Mouse (Mus musculus): ENCODE data around the gene Prlh. TPM values are rescaled to one million over a fixed set of nuclear protein-coding genes. Genes with fewer than 3 reads are reported as not detected.

Gene Prlh
- polyA plus RNA-seq, 1 experiment, result not detected

DNA sequence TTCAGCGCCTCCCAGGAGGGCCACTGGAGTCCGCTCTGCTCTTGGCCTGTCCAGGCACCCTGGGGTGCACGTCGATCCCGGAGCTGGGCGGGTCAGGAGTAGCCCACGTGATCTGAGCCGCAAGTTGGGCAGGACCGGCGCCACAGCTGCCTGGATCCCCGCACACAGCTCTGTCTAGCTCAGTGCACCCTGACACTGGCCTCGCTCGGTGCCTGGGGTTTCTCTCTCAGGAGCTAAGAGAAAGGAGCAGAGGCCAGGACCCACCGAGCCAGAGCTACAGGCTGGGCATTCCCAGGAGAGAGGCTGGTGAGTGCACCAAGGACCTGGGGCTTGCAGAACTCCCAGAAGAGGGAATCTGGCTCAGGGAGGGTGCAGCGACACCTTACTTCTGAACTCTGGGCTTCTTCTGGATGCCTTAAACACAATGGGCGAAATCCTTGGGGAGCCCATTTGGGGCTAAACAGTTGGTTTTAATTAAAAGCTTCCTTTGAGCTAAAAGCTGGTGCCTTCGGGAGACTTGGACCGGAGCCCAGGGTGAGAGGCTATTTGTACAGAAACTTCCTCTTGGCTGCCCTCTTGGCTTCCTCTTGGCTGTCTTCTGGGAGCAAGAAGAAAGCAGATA lies 37.8 kb upstream of the Prlh start, which contains the start of gene Mlph:
TSS of gene Mlph (plus strand) at position 138 of the 622 bp plus-strand sequence.
- peaks cover 7% of the 10 kb centered on the region for H3K4me1 ChIP-seq (ENCODE audit: control insufficient read depth, insufficient read depth, low read length)
- H3K27ac ChIP-seq (ENCODE audit: insufficient read depth, low read depth, low read length), result no peak within 1 kb of the TSS
- no peak for TF ChIP-seq CTCF (IDR thresholded peaks at IDR 0.05; ENCODE audit: insufficient read depth, low read depth, low read length)
- TF ChIP-seq POLR2A (IDR thresholded peaks at IDR 0.05; ENCODE audit: insufficient read depth, low read depth, low read length), result no peak
- 15% methylated on average over 18 of the region's 18 CpGs for WGBS
- H3K4me3 ChIP-seq (ENCODE audit: insufficient read depth, low read depth, low read length), result peak within 1 kb of the TSS; percentile 11; the same call in 1 of the 2 replicates

DNA sequence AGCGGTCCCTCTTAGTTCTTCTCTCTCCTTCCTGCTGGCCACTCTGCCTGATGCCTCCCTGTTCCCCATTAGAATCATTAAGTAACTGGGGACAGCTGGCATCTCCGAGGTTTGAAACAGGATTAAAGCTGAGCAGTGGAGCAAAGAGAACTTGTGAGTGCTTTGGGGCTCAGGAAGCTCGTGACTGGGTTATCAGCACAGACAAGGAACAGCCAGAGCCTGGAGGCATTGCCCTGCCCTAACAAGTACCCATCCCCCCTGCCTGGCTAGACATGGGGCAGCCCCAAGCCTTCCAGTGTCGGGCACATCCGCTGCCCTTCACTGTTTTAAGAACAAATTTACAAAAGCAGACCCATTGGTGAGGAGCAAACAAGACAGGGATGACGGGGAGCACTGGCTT lies 35.4 kb upstream of the Prlh start:
- Histone ChIP-seq H3K27ac (ENCODE audit: insufficient read depth, low read depth, low read length) (no peak overlapping the region), H3K4me3 (ENCODE audit: insufficient read depth, low read depth, low read length) (no peak overlapping the region), H3K4me1 (ENCODE audit: control insufficient read depth, insufficient read depth, low read length) (peaks cover 7% of the 10 kb centered on the region)
- 69% methylated on average over 6 of the region's 6 CpGs for WGBS
- no peak for TF ChIP-seq POLR2A (IDR thresholded peaks at IDR 0.05; ENCODE audit: insufficient read depth, low read depth, low read length)
- no peak for TF ChIP-seq CTCF (IDR thresholded peaks at IDR 0.05; ENCODE audit: insufficient read depth, low read depth, low read length)

DNA sequence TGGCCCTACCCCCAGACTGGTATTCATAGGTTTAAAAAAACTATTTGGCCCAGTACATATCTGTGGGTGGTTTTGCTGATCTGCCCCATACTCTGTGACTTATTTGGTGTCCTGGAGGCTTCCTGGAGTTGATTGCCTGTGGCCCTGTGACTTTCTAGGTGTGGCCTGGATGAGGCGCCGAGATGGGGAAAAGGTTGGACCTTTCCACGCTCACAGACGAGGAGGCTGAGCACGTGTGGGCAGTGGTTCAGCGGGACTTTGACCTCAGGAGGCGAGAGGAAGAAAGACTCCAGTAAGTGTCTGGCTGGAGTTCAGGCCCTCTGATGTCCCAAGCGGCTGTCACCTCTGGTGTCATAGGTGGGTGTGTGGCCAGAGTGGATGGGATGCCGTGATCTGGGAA lies 31.2 kb upstream of the Prlh start:
- Histone ChIP-seq H3K4me3 (ENCODE audit: insufficient read depth, low read depth, low read length) (no peak overlapping the region), H3K27ac (ENCODE audit: insufficient read depth, low read depth, low read length) (no peak overlapping the region), H3K4me1 (ENCODE audit: control insufficient read depth, insufficient read depth, low read length) (no peaks in the 10 kb centered on the region)
- no peak for TF ChIP-seq POLR2A (IDR thresholded peaks at IDR 0.05; ENCODE audit: insufficient read depth, low read depth, low read length)
- no peak for TF ChIP-seq CTCF (IDR thresholded peaks at IDR 0.05; ENCODE audit: insufficient read depth, low read depth, low read length)
- WGBS, result 92% methylated on average over 9 of the region's 9 CpGs

DNA sequence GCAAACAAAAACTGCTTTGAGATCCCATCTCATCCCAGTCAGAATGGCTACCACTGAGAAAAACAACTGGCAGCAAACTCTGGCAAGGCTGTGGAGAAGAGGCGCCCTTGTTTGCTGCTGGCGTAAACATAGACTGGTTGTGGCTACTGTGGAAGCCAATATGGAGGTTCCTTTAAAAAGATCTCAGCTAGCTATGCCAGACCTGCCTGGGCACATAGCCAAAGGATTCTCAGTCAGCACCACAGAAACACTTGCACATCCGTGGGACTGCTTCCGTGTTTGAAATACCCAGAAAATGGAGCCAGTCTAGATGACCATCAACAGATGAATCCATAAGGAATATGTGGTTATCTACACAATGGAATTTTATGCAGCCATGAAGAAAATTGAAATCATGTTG lies 26.9 kb upstream of the Prlh start:
- peaks cover 6% of the 10 kb centered on the region for H3K4me1 ChIP-seq (ENCODE audit: control insufficient read depth, insufficient read depth, low read length)
- H3K27ac ChIP-seq (ENCODE audit: insufficient read depth, low read depth, low read length), result no peak overlapping the region
- no peak overlapping the region for H3K4me3 ChIP-seq (ENCODE audit: insufficient read depth, low read depth, low read length)
- 48% methylated on average over 4 of the region's 4 CpGs for WGBS
- TF ChIP-seq CTCF (IDR thresholded peaks at IDR 0.05; ENCODE audit: insufficient read depth, low read depth, low read length), result no peak
- TF ChIP-seq POLR2A (IDR thresholded peaks at IDR 0.05; ENCODE audit: insufficient read depth, low read depth, low read length), result no peak

DNA sequence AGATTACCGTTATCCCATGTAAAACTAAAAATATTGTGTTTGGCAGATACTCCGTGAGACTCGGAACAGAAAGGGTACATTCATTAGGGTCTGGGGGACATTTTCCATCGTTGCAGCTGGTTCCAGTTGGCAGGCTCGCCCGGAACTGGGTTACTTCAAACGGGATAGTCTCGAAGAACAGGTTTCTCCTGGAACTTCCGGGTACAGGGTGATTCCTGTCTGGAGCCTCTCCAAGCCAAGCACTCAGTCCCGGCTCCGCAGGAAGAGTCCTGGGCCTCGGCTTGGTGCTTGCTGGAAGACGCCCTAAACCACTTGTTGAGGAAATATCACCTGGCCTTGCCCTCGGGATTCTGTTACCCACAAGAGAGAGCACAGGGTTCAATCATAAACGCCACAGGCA lies 25.6 kb upstream of the Prlh start:
- 47% methylated on average over 15 of the region's 15 CpGs for WGBS
- Histone ChIP-seq H3K4me3 (ENCODE audit: insufficient read depth, low read depth, low read length) (no peak overlapping the region), H3K27ac (ENCODE audit: insufficient read depth, low read depth, low read length) (no peak overlapping the region), H3K4me1 (ENCODE audit: control insufficient read depth, insufficient read depth, low read length) (peaks cover 6% of the 10 kb centered on the region)
- TF ChIP-seq CTCF (IDR thresholded peaks at IDR 0.05; ENCODE audit: insufficient read depth, low read depth, low read length) (no peak), POLR2A (IDR thresholded peaks at IDR 0.05; ENCODE audit: insufficient read depth, low read depth, low read length) (no peak)

DNA sequence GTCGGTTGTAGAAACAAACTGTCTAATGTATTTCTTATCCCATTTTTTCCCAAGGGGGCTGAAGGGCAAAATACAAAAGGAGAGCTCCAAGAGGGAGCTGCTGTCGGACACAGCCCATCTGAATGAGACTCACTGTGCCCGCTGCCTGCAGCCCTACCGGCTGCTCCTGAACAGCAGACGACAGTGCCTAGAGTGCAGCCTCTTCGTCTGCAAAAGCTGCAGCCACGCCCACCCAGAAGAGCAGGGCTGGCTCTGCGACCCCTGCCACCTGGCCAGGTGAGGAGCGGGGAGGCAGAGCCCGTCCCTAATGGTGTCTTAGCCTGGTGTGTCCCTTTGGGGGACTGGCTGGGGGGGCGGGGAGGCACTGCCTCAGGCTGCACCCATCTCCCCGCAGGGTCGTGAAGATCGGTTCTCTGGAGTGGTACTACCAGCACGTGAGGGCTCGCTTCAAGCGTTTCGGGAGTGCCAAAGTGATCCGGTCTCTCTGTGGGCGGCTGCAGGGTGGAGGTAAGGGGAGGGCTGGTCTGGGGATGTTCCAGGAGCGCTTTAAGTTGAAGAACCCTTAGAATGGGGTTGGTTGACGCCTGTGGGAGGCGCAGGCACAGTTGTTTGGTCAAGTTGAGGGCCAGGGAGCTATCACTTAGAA lies 24.9 kb upstream of the Prlh start:
- no peak overlapping the region for H3K4me3 ChIP-seq (ENCODE audit: insufficient read depth, low read depth, low read length)
- TF ChIP-seq CTCF (IDR thresholded peaks at IDR 0.05; ENCODE audit: insufficient read depth, low read depth, low read length), result peak; percentile 9; the same call in 1 of the 2 replicates
- TF ChIP-seq POLR2A (IDR thresholded peaks at IDR 0.05; ENCODE audit: insufficient read depth, low read depth, low read length), result no peak
- 5% methylated on average over 23 of the region's 23 CpGs for WGBS
- no peak overlapping the region for H3K27ac ChIP-seq (ENCODE audit: insufficient read depth, low read depth, low read length)
- H3K4me1 ChIP-seq (ENCODE audit: control insufficient read depth, insufficient read depth, low read length), result peaks cover 6% of the 10 kb centered on the region

DNA sequence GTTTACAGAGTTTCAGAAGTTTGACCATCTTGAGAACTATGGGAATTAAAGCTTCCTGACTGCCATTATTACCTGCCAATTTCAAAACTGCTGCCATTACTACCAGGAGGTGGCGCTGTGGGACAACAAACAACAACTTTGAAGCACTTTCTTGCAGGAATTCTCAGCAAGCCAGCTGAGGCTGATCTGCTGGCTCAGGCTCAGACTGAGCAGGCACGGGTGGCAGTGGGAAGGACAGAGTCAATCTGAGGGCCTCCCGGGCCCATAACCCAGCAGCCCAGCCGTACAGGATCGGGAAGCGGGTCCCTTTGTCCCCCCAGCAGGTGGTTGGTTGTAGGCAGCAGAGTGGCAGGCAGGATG lies 24.4 kb upstream of the Prlh start:
- WGBS, result 2% methylated on average over 6 of the region's 6 CpGs

DNA sequence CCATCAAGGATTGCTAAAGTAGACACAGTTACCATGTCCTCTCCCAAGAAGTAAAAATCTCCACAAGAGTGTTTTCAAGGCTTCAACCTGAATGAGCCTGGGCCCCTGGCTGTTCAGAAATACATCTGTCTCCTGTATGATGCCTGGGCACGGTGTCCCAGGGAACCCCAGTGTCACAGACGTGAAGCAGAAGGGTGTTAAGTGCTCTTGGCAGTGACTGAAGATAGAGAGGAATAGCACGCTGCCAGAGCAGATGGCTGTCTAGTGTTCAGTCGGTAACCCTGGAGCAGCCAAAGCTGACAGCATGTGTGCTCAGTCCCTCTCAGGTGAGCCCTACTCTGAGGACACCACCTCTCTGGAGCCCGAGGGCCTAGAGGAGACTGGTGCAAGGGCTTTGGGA lies 19.9 kb upstream of the Prlh start:
- 81% methylated on average over 5 of the region's 5 CpGs for WGBS
- Histone ChIP-seq H3K27ac (ENCODE audit: insufficient read depth, low read depth, low read length) (no peak overlapping the region), H3K4me1 (ENCODE audit: control insufficient read depth, insufficient read depth, low read length) (peaks cover 4% of the 10 kb centered on the region), H3K4me3 (ENCODE audit: insufficient read depth, low read depth, low read length) (no peak overlapping the region)
- TF ChIP-seq CTCF (IDR thresholded peaks at IDR 0.05; ENCODE audit: insufficient read depth, low read depth, low read length), result no peak
- no peak for TF ChIP-seq POLR2A (IDR thresholded peaks at IDR 0.05; ENCODE audit: insufficient read depth, low read depth, low read length)

More for the DNA sequence above, 24.4 kb upstream of the Prlh start:
- no peak overlapping the region for H3K4me3 ChIP-seq (ENCODE audit: insufficient read depth, low read depth, low read length)
- TF ChIP-seq CTCF (IDR thresholded peaks at IDR 0.05; ENCODE audit: insufficient read depth, low read depth, low read length), result peak; percentile 40
- no peak for TF ChIP-seq POLR2A (IDR thresholded peaks at IDR 0.05; ENCODE audit: insufficient read depth, low read depth, low read length)
- H3K4me1 ChIP-seq (ENCODE audit: control insufficient read depth, insufficient read depth, low read length), result peaks cover 6% of the 10 kb centered on the region
- no peak overlapping the region for H3K27ac ChIP-seq (ENCODE audit: insufficient read depth, low read depth, low read length)

DNA sequence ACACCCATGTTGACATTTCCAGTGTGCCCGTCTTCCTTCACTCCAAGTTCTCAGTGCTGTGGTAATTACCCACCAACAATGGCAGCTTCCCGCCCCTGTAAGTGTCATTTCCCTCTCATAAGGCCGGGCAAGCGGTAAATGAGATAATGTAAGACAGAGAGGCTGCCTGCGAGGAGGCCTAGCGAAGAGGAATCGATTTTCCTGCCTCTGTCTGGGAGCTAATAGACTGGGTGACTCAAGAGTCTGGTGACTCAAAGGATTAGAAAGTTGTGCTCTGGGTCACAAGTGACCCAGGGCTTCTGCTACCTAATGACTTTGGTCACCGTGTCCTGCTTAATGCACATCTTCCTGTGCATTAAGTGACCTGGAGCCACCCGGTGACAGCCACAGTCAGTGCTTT lies 15.9 kb upstream of the Prlh start:
- no peaks in the 10 kb centered on the region for H3K4me1 ChIP-seq (ENCODE audit: control insufficient read depth, insufficient read depth, low read length)
- TF ChIP-seq POLR2A (IDR thresholded peaks at IDR 0.05; ENCODE audit: insufficient read depth, low read depth, low read length) (no peak), CTCF (IDR thresholded peaks at IDR 0.05; ENCODE audit: insufficient read depth, low read depth, low read length) (no peak)
- no peak overlapping the region for H3K27ac ChIP-seq (ENCODE audit: insufficient read depth, low read depth, low read length)
- no peak overlapping the region for H3K4me3 ChIP-seq (ENCODE audit: insufficient read depth, low read depth, low read length)
- 65% methylated on average over 9 of the region's 9 CpGs for WGBS

All from olfactory bulb, adult 2 months (tissue).